Mouse (Mus musculus) kidney, embryonic 16.5 days (tissue): Measurements from ENCODE around the gene Bcs1l. TPM values are rescaled to one million over a fixed set of nuclear protein-coding genes. Genes with fewer than 3 reads are reported as not detected.

Experiments used
- microRNA-seq: library from miRNA; unstranded; fragments of <30 nt; microRNA quantifications from one replicate; pipeline ENCODE4, GENCODE M21; 2016
- polyA plus RNA-seq: library from polyadenylated mRNA; unstranded; fragments of >200 nt; fragmentation: Nextera tagmentation; extraction: Ambion mirVana; gene quantifications from 2 replicates; pipeline ENCODE4 v1.2.1, GENCODE M21; 2015

Bcs1l gene
- polyA plus RNA-seq, 1 experiment from 2014 or later: 19.6 TPM

Small RNAs within 50 kb of the gene (microRNA-seq; reads per million reads assigned to microRNA genes)
- not detected for gene Gm25035

Other genes with a start within 250 kb of the Bcs1l start
- 0.50 and 0.53 TPM in 2 replicates for gene Catip, start 226.2 kb upstream of the Bcs1l start, polyA plus RNA-seq
- gene Slc11a1, start 213.1 kb upstream of the Bcs1l start, polyA plus RNA-seq: 4.5 and 5.4 TPM in 2 replicates
- gene Ctdsp1, start 196.8 kb upstream of the Bcs1l start, polyA plus RNA-seq: 91.1 and 94.0 TPM in 2 replicates
- gene Vil1, start 178.9 kb upstream of the Bcs1l start, polyA plus RNA-seq: 17.5 and 18.0 TPM in 2 replicates
- gene Cnot9, start 82.2 kb upstream of the Bcs1l start, polyA plus RNA-seq: 63.7 and 71.7 TPM in 2 replicates
- gene Plcd4, start 45.4 kb upstream of the Bcs1l start, polyA plus RNA-seq: 1.3 TPM in 2 replicates
- 31.5 and 36.5 TPM in 2 replicates for gene Usp37, start 44.0 kb upstream of the Bcs1l start, polyA plus RNA-seq
- 7.0 and 8.7 TPM in 2 replicates for gene Zfp142, start within 50 bp of the Bcs1l start, polyA plus RNA-seq
- 40.0 and 43.9 TPM in 2 replicates for gene Rnf25, start 13.1 kb downstream of the Bcs1l start, polyA plus RNA-seq
- 9.1 and 11.7 TPM in 2 replicates for gene Stk36, start 13.2 kb downstream of the Bcs1l start, polyA plus RNA-seq
- 11.8 and 17.8 TPM in 2 replicates for gene Ttll4, start 73.5 kb downstream of the Bcs1l start, polyA plus RNA-seq
- gene Cyp27a1, start 125.3 kb downstream of the Bcs1l start, polyA plus RNA-seq: 7.6 and 7.7 TPM in 2 replicates
- gene Prkag3, start 160.9 kb downstream of the Bcs1l start, polyA plus RNA-seq: 0.49 and 0.55 TPM in 2 replicates
- 1.9 and 2.5 TPM in 2 replicates for gene Wnt6, start 183.6 kb downstream of the Bcs1l start, polyA plus RNA-seq
- 0.50 and 0.57 TPM in 2 replicates for gene Wnt10a, start 203.2 kb downstream of the Bcs1l start, polyA plus RNA-seq